Mouse (Mus musculus) spleen, postnatal 10 days (tissue): ENCODE data around the gene Prlh.

Experiments
- DNase-seq, 2 experiments: peaks; one replicate each; pipeline ENCODE4 v3.0.0; 2021 to 2022; ENCODE audit warnings: low spot score in 2 of 2

Gene Prlh

DNA sequence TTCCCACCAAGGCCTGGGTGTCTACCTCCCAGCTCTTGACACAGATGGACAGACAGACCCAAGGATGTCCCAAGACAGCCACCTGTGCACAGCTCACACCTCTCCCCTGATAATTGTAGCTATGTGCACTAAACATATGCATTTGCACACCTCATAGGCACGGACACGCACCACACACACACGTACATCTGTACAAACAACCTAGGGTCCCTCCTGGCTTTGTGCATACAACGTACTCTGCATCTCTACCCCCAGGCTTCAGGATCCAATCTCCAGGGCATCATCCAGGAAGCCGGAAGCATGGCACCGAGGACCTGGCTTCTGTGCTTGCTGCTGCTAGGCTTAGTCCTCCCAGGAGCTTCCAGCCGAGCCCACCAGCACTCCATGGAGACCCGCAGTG is at the start of gene Prlh:
Gene Prlh, plus strand, starts transcription at position 301 of the 400 bp plus-strand sequence.
- DNase-seq, result no peak

DNA sequence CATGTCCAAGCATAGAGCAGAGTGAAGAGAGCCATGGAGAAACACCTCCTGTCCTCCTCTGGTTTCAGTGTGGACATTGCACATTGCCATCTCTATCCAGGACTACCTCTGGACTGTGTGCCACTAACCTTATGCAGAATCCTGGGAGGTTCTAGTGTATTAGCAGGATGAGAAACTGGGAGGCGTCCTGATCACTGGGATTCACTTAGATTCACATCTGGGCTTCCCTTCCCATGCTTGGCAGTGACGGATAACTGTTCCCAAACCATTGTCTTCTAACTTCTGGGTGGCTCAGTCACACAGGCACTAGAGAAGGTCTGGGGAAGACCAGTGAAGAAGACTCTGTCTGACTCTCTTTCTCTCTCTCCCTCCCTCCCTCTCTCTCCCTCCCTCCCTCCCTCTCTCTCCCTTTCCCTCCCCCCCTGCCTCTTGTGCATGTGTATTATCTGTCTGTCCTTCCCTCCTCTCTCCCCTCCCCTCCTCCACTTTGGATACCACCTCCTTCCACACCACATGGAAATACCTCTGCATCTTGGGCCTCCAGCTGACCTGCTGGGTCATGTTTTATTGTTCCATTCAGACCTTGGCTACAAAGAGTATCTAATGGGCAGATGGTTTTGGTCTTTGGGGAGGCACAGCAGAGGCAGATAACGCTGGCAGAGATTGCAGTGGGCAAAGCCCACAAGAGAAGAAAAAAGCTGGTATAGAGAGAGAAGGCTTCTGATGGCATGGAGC is 49.5 kb upstream of the Prlh start:
- DNase-seq, result no peak

DNA sequence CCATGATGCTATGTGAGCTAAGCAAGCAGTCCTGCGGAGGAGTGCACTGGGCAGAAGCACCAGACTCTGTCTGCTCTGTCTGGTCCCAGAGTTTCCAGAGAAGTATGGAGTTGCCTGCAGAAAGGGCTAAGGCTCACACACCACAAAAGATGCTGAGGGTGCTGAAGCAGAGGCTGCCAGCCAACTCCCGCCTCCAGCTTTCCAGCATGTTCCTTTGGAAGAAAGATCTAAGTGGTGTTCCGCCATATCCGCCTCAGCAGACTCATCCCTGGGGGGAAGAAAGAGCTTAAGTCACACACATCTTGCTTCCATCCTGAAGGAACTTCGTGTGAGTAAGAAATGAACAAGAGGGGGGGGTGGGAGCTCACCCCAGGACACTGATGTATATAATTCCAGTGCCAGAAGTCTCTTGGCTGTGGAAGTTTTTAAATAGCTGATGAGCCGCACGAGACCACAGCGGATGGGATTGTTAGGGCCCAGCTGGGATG is 48.9 kb upstream of the Prlh start:
- DNase-seq, result no peak

DNA sequence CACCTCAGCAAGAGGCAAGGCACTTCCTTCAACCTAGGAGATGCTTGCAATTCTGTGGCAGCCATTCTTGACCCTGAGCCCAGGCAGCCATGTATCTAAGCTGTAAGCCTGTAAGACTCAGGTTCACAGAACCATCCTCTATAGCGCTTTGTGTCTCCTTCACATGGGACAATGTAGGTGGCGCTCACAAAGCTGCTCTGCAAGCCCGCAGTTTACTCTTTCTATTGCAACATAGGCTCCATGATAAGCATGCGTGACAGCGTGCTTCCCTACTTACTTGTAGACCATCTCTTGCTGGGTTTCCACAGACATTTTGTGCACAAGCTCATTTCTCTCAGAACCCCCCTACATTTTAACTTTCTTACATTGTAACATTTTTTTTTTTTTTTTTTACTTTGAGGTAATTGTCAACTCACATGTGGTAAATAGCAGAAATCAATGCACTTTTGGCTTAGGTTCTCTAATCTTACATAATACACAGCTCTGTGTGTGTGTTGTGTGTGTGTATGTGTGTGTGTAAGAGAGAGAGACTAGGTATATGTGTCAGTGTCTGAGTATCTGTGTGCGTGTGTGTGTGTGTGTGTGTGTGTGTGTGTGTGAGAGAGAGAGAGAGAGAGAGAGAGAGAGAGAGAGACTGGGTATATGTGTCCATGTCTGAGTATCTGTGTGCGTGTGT is 48.0 kb upstream of the Prlh start:
- DNase-seq, result no peak

DNA sequence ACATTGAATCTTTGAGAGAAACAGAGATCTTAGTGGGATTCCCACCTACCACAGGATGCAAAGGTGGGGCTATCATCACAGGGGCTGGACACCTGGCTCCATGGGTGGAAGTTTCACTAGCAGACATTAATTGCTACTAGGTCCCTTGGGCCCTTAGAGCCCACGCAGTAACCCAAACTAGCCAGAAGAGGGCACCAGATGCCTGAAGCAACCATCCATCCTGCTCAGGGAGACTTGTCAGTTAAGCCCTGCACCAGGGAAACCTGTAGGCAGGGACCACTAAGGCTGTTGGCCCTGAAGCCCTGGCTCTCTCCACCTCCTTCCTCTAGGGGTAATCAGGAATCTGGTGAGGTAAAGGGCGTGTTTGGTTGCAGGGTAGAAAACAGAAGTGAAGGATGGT is 46.6 kb upstream of the Prlh start:
- DNase-seq, result peak in 1 of 2 experiments; percentile 34

DNA sequence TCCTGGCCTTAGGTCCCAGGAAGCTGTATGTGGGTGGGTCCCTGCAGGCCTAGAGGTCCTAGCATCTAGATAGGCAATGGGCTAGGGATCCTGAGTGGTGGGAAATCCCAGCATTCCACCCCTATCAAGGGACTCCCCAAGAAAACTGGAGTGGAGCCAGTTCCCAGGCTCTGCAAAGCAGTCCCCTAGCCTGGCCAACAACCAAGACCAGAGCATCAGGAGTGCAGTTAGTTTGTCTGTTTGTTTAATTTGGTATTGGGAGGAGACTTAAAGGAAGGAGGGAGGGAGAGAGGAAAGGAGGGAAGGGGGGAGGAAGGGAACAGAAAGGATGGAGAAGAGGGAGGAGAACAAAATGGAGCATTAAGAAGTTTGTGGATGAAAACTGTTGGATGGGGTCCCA is 43.7 kb upstream of the Prlh start:
- no peak for DNase-seq

DNA sequence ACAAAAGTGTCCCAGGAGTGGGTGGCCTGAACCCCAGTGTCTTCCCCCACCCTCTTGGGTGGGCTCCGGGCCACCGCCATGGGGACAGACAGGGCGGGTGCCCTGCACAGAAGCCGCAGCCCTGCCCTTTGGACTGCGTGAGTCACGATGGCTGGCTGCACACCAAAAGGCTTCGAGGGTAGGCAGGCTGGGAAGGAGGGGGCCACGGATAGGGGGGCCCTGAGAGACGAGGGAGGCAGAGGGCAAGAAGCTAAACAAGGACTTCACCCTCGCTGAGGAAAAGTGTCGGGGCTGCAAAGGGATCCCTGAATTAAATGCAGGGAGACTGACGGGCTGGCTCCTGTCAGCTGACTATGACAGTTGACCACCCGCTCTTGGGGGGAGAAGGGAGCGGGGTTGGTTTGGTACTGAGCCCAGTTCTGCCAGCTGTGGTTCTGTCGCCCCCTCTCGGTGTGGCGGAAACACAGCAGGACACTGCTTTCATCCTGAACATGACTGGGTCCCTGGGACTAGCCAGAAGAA is 43.2 kb upstream of the Prlh start:
- peak in 1 of 2 experiments; percentile 17 for DNase-seq

DNA sequence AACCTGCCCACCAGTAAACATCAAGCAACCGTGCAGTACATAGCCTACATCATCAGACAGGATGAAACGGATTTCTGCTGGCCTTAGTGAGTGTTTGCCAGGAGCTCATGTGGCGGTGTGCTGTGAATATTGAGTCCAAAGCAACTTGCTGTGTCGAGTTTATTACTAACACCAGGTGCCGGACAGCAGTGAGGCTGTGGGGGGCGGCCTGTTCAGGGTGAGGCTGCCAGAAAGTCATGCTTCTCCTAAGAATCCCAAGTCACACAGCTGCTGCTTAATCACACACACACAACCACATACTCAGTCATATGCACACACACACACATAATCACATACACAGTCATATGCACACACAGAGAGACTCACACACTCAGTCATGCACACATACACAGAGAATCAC is 39.7 kb upstream of the Prlh start:
- no peak for DNase-seq

DNA sequence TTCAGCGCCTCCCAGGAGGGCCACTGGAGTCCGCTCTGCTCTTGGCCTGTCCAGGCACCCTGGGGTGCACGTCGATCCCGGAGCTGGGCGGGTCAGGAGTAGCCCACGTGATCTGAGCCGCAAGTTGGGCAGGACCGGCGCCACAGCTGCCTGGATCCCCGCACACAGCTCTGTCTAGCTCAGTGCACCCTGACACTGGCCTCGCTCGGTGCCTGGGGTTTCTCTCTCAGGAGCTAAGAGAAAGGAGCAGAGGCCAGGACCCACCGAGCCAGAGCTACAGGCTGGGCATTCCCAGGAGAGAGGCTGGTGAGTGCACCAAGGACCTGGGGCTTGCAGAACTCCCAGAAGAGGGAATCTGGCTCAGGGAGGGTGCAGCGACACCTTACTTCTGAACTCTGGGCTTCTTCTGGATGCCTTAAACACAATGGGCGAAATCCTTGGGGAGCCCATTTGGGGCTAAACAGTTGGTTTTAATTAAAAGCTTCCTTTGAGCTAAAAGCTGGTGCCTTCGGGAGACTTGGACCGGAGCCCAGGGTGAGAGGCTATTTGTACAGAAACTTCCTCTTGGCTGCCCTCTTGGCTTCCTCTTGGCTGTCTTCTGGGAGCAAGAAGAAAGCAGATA is 37.8 kb upstream of the Prlh start, which contains the start of gene Mlph:
Gene Mlph, plus strand, starts transcription at position 138 of the 622 bp plus-strand sequence.
- no peak for DNase-seq

DNA sequence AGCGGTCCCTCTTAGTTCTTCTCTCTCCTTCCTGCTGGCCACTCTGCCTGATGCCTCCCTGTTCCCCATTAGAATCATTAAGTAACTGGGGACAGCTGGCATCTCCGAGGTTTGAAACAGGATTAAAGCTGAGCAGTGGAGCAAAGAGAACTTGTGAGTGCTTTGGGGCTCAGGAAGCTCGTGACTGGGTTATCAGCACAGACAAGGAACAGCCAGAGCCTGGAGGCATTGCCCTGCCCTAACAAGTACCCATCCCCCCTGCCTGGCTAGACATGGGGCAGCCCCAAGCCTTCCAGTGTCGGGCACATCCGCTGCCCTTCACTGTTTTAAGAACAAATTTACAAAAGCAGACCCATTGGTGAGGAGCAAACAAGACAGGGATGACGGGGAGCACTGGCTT is 35.4 kb upstream of the Prlh start:
- DNase-seq, result no peak

DNA sequence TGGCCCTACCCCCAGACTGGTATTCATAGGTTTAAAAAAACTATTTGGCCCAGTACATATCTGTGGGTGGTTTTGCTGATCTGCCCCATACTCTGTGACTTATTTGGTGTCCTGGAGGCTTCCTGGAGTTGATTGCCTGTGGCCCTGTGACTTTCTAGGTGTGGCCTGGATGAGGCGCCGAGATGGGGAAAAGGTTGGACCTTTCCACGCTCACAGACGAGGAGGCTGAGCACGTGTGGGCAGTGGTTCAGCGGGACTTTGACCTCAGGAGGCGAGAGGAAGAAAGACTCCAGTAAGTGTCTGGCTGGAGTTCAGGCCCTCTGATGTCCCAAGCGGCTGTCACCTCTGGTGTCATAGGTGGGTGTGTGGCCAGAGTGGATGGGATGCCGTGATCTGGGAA is 31.2 kb upstream of the Prlh start:
- no peak for DNase-seq

DNA sequence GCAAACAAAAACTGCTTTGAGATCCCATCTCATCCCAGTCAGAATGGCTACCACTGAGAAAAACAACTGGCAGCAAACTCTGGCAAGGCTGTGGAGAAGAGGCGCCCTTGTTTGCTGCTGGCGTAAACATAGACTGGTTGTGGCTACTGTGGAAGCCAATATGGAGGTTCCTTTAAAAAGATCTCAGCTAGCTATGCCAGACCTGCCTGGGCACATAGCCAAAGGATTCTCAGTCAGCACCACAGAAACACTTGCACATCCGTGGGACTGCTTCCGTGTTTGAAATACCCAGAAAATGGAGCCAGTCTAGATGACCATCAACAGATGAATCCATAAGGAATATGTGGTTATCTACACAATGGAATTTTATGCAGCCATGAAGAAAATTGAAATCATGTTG is 26.9 kb upstream of the Prlh start:
- DNase-seq, result no peak

DNA sequence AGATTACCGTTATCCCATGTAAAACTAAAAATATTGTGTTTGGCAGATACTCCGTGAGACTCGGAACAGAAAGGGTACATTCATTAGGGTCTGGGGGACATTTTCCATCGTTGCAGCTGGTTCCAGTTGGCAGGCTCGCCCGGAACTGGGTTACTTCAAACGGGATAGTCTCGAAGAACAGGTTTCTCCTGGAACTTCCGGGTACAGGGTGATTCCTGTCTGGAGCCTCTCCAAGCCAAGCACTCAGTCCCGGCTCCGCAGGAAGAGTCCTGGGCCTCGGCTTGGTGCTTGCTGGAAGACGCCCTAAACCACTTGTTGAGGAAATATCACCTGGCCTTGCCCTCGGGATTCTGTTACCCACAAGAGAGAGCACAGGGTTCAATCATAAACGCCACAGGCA is 25.6 kb upstream of the Prlh start:
- DNase-seq, result no peak

DNA sequence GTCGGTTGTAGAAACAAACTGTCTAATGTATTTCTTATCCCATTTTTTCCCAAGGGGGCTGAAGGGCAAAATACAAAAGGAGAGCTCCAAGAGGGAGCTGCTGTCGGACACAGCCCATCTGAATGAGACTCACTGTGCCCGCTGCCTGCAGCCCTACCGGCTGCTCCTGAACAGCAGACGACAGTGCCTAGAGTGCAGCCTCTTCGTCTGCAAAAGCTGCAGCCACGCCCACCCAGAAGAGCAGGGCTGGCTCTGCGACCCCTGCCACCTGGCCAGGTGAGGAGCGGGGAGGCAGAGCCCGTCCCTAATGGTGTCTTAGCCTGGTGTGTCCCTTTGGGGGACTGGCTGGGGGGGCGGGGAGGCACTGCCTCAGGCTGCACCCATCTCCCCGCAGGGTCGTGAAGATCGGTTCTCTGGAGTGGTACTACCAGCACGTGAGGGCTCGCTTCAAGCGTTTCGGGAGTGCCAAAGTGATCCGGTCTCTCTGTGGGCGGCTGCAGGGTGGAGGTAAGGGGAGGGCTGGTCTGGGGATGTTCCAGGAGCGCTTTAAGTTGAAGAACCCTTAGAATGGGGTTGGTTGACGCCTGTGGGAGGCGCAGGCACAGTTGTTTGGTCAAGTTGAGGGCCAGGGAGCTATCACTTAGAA is 24.9 kb upstream of the Prlh start:
- no peak for DNase-seq

DNA sequence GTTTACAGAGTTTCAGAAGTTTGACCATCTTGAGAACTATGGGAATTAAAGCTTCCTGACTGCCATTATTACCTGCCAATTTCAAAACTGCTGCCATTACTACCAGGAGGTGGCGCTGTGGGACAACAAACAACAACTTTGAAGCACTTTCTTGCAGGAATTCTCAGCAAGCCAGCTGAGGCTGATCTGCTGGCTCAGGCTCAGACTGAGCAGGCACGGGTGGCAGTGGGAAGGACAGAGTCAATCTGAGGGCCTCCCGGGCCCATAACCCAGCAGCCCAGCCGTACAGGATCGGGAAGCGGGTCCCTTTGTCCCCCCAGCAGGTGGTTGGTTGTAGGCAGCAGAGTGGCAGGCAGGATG is 24.4 kb upstream of the Prlh start:
- DNase-seq, result peak; percentile 39 to 76

DNA sequence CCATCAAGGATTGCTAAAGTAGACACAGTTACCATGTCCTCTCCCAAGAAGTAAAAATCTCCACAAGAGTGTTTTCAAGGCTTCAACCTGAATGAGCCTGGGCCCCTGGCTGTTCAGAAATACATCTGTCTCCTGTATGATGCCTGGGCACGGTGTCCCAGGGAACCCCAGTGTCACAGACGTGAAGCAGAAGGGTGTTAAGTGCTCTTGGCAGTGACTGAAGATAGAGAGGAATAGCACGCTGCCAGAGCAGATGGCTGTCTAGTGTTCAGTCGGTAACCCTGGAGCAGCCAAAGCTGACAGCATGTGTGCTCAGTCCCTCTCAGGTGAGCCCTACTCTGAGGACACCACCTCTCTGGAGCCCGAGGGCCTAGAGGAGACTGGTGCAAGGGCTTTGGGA is 19.9 kb upstream of the Prlh start:
- no peak for DNase-seq

DNA sequence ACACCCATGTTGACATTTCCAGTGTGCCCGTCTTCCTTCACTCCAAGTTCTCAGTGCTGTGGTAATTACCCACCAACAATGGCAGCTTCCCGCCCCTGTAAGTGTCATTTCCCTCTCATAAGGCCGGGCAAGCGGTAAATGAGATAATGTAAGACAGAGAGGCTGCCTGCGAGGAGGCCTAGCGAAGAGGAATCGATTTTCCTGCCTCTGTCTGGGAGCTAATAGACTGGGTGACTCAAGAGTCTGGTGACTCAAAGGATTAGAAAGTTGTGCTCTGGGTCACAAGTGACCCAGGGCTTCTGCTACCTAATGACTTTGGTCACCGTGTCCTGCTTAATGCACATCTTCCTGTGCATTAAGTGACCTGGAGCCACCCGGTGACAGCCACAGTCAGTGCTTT is 15.9 kb upstream of the Prlh start:
- DNase-seq, result no peak

DNA sequence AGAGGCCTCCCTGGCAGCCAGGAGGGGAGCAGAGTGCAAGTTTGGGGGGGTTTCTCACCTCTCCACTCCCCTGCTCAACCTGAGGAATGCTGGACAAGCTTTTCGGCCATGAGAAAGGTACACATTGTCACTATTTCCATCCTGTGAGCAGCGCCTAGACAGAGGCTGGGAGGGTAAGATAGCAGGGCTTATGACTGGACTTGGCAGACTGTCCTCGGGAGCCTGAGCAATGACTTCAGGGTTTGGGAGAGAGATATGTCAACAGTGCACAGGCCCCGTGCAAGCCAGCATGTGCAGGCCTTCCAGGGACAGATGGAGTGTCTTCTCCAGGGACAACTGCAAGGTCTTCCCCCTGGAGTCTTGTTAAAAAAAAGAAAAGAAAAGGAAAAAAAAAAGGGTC is 12.9 kb upstream of the Prlh start:
- DNase-seq, result no peak

DNA sequence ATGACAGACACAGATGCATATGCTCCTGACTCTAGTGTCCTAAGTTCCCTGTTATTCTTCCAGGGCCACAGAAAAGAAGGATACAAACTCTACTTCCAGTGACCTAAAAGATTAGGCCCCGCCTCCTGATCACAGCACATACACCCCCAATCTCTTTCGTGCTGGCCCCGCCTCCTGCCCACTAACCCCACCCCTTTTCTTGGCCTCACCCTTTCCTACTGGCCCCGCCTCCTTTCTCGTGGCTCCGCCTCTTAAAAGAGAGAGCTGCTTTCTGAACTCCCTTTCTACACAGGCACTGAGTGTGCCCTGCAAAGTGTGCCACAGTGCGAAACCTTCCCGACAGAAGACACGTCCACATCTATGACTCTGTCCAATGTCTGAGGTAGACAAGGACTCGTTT is 7.7 kb upstream of the Prlh start:
- peak in 1 of 2 experiments; percentile 43 for DNase-seq

DNA sequence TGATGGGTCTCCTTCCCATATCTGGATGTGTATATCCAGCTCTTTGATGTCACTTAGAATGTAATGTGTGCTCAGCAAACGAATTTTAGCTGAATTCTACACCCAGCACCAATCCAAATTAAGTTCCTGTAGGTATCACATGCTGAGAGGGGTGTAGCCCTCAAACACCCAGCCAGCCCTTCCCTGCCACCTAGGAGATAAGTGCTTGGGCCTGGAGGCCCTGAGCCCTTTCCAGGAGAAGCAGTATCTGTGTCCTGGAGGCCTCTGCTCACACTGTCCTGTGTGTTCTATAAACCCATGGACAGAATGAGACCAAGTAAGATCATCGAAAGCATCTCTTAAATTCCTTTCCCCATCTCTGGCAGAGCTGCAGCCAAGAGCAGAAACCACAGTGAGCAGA is 5.7 kb upstream of the Prlh start:
- DNase-seq, result no peak

DNA sequence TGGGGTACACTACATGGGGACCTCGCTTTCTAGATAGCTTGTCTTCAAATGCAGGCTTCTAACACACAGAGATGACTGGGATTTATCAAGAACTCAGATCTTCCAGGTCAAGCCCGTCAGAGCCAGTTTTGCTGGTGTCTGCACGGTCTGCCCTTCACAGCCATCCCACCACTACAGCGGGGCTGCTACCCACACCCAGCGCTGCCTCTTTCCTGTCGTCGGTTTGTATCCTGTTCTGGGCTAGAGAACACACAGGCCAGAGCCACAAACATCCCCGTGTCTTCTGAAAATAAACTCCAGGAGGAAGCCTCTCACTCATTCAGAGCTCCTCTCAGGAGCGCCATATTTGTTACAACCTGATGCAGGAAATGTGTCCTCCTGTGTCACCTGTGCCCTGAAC is 3.6 kb upstream of the Prlh start:
- DNase-seq, result no peak

DNA sequence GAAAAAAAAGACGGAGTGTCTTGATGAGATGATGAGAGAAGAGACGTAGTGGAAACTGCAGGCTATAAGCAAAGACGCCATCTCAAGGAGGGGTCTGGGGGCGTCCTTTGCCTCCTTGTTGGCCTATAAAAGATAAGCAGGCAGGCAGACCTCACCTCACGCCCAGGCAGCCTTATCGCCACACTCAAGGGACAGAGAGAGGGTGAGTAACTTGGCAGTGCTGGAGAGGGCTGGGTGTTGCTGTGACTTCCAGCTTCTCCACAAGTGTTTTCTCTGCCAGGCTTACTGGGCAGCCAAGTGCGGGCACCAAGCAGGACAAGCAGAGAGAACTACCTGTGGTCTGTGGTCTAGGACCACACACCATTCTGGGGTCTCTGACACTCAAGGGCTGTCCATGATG is 1.2 kb upstream of the Prlh start:
- DNase-seq, result no peak
